Mouse (Mus musculus) kidney, adult 18-20 months (tissue): ENCODE results near the gene 4930535I16Rik.
"Not testable (repeated sequence)": the region's sequence is repeated elsewhere in the genome, so short reads cannot be mapped to it uniquely, and the experiment has no call there.

ENCODE experiments used
- DNase-seq: peaks from one replicate; pipeline ENCODE4 v3.0.0; 2021

Gene 4930535I16Rik

DNA sequence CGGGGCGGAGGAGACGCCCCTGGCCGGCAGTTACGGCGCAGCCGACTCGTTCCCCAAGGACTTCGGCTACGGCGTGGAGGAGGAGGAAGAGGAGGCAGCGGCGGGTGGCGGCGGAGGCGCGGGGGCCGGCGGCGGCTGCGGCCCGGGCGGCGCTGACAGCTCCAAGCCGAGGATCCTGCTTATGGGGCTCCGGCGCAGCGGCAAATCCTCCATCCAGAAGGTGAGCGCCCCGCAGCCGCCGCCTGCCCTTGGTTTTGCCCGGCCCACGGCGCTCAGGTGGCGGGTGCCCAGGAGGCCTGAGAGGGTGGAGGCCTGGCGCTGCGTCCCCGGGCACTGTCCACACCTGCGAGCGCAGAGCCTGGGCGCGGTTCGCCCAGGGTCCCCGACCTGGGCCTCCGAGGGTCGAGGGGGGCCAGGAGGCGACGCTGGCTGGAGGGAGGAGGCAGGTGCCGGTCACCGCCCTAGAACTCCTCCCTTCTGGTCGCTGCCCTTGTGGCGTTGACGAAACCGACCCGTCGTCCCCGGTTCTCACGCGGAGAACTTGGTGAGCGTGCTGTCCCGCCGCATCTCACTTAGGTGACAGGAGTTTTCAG is at the start of gene 4930535I16Rik:
Gene 4930535I16Rik (minus strand): TSS at position 475 of the 593 bp plus-strand sequence.
- DNase-seq: no peak

DNA sequence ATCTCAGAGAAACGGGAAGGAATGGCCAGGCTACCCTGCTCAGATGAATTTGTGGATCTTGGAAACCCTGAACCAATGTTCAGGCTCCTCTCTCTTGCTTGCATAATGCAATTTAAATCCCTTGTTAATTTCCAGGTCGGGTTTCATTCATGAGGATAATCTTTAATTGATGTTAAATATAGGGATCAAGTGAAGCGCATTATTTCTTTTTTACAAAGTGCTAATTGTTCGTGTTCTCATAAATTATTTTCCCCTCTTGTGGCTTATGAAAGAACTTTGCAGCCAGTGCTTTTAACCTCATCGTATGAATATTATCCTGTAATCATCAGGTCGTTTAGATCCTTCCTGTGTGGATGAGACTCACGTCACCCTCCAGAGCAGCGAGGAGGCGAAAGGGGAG is 44.9 kb upstream of the 4930535I16Rik start:
- no peak for DNase-seq

DNA sequence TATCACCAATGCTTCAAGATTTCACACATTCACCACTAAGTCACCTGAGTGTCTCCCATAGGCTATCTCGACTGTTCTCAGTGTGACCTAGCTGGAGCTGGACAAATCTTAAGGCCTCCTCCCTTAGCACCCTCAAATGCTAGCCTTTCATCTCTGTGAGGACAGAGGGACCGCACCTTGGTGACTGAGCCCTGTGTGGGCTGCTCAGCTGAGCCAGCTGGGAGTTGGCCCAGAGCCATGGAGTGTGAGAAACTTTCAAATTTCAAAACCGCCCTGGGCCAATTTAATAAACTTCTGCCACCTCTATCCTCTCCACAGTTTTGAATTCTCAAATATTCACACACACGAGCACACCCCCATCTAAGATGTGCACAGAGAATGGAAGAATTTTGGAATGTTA is 43.1 kb upstream of the 4930535I16Rik start:
- DNase-seq: no peak

DNA sequence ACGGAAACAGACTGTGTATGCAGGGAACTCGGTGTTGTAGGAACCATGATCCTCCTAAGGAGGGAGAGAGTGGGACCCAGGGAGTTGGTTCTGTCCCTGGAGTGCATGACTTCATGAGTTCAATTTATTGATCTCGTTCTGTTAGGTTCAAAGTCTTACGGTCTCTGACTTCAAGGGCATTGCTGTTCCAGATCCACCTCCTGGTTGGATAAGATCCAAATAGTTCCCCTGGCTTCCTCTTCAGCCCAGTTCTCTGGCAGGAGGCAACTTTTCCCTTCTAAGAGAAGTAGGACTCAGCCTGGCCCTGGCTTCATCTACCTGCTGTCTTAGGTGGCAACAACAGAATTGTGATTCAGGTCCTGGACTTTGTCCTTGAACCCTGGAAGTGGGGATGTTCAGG is 40.1 kb upstream of the 4930535I16Rik start:
- no peak for DNase-seq

DNA sequence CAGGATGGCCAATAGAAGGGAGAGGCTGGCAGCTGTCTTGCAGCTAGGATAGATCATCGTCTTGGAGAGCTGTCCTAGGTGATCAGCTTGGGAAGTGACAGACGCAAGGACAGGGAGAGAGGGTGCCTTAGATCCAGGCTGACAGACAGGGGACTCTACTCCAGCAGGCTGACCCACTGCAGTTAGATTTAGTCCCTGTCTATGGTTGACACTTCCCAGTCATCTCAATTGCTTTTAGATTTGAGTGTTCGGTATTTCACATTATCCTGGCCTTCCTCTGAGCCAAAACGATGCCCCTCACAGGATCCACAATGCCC is 39.6 kb upstream of the 4930535I16Rik start:
- no peak for DNase-seq

DNA sequence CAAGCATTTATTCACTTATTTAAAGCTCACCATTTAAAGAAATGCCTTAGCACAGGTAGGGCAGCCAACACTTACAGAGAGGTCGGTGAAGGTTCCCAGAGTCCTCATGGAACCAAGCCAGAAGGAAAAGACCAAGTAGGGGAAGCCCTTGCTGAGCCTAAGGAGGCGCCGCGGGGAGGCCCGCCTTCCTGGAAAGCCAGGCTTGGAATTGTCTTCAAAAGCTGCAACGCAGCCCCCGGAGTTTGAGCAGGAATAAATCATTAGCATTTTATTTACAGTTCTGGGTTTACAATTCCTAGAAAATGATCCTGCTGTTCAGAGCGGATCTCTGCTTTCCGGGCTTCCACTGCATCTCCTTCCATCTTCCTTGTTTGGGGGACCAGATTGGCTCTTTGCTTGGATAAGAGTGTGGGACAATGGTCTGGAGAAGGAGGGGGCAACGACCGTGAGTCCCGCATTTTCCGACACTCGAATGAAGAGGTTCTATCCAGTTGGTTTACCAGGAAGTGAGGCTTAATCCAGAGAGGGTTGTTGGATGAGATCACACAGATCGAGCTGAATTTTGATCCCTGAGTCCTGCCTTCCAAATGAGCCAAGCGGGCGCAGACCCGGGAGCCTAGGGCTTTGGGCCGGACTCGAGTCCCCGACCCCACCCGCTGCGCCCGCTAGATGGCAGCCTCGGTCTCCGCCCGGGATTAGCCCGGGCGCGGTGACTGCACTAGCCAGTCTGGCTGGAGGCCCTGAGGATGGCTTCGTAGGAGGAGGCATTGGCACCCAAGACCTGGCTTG is 39.1 kb upstream of the 4930535I16Rik start:
- peak; percentile 76 for DNase-seq

DNA sequence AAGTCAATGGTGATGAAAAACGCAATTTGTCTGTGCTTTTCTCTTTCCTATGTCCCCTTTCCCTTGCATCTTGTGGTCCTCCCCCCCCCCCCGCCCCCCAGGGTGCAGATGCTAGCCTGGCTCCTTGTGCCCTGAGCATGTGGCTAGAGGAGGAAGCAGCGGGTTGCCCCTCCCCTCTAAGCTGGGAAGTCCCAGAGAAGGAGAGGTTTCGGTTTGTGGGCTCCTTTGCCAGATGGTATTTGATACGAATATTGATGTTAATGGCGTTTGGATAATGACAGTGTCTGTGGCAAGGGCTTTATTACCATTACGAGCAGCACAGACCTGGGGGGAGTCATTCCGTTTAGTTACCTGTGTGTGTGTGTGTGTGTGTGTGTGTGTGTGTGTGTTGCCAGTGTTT is 34.2 kb upstream of the 4930535I16Rik start:
- no peak for DNase-seq

DNA sequence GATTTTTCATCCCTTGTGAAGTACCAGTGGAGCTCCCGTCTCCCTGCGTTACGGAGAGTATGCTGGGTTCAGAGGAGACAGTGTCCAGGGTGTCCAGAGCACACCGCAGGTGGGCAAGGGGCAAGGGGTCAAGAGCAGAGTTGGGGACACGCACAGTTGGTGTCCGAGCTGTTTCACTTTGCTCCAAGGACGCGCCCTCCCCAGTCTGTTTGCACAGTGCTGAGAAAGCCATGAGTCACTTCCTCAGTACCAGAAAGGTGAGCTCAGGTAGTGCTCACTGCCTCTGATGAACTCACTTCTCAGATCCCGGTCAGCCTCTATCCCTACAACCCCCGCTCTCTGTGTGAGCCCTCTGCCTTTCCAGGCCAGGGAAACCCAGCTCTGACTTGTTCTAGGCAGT is 31.8 kb upstream of the 4930535I16Rik start:
- DNase-seq: no peak

DNA sequence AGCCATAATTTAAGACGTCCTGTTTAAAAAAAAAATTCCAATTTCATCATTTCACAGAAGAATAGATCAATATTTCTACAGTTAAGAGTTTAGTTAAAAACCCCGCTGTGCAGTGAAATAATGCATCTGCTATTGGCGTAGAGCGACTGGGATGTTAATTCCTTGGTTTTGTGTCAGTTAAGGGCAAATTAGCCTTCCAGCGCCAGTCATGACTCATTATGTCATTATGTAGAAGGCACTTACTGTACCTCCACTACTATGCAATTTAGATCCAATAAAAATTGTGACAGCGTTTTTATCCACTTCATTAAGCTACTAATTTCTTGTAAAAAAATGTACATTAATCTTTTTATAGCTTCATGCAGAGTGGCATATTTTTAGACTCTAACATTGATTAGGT is 31.1 kb upstream of the 4930535I16Rik start:
- DNase-seq: no peak

DNA sequence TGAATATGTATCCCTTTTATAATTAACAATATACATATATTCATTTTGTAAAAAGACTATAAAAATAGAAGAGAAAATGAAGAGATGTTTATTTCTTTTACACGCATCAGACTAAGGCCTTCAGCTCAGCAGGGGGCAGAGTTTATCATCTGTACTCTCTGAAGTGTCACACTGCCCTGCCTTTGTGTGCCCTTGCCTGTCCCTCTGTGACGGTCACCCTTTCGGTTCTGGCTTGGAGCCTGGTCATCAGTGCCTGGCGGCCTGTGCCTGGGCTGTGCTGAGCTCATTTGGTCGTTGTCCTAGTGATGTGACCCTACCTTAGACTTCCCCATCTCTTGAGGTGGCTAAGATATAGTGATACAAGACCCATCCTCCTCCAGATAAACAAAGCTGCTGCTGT is 29.3 kb upstream of the 4930535I16Rik start:
- no peak for DNase-seq

DNA sequence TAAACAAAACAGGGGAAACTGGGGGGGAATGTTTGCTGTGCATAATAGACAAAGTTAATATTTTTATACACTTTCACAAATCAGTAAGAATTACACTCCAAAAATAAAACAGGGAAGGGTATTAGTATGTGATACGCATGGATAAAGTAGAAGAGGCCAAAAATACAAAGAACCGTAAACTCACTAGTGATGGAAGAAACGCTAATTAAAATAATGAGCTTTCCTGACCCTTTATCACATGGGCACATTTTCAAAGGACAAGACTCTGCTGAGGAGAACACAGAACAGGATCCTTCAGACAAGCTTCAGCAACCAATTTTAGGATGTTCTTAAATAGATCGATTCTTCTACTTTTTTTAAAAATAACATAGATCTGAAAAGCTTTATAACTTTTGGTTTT is 28.9 kb upstream of the 4930535I16Rik start:
- no peak for DNase-seq

DNA sequence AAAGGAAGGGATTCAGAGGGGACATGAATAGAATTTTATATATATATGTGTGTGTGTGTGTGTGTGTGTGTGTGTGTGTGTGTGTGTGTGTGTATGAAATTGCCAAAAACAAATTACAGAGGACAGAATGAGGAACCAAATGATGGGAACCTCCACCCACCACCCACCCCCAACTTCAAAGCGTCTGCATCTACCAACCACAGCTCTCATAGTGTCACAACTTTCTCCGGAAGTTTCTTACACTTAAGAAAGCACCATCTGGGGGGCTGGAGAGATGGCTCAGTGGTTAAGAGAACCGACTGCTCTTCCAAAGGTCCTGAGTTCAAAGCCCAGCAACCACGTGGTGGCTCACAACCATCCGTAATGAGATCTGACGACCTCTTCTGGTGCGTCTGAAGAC is 23.1 kb upstream of the 4930535I16Rik start:
- not testable (repeated sequence) for DNase-seq

DNA sequence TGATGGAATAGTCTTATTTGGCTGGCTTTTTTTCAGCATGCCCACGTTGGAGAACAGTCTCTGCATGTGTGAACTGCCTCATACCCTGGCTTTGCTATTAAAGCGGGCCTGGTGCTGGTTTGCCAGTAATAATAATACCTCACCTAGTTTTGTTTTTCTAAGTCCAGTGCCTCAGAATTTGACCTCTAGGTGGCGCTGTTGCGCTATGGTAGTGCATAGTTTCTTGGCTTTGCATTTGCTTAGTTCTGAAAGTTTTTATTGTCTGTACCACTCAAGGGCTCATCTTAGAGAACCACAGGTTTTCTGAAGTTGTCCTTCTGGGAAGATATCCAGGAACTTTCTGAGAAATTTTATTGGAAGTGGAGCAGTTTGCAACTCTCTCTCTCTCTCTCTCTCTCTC is 22.0 kb upstream of the 4930535I16Rik start:
- DNase-seq: peak; percentile 74

DNA sequence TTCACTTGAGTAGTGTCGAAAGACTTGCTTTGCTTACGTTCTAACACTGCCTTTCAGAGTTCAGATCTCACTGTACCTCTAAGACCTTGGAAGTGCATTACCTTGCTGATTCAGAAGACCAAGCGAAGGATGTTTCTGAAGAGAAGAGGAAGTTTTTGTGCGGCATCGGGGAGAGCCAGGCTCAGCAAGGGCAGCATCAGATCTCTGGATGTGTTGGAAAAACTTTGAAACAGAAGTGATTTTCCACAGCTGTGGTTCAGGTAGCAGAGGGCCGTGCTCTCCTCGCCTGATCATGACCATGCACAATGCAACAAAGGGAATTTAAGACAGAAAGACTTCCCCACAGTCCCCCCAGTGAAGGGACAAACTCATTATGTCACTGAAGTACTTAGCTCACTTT is 18.2 kb upstream of the 4930535I16Rik start:
- DNase-seq: no peak

DNA sequence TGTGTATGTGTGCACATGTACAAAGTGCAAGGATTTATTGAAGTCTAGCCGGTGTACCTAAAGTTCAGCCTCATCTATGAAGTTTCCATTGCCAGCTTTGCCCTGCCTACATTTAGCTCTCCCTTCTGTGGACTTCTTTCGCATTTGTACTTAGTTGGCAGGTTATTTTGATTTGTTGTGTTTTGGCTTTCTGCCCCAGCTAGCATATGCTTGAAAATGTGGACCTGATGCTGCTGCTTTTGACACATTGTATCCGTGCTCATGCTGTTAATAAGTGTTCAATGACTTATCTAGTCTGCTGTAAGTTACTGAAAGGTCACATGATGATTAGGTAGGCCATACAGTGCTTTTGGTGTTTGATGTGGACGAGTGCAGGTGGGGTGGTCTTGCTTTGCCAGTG is 16.5 kb upstream of the 4930535I16Rik start:
- DNase-seq: no peak

DNA sequence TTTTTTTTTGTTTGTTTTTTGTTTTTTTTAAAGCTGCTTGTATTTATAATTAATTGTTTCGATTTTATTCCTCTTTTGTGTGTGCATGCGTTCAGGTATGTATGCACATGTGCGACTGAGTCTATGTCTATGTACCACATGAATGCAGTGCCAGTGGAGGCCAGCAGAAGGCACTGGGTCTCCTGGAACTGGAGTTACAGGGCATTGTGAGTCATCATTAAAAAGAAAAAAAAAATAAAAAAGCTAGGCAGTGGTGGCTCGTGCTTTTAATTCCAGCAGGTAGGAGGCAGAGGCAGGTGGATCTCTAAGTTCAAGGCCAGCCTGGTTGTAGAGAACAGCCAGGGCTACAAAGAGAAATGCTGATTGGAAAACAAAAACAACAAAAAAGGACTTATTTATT is 12.2 kb upstream of the 4930535I16Rik start:
- no peak for DNase-seq

DNA sequence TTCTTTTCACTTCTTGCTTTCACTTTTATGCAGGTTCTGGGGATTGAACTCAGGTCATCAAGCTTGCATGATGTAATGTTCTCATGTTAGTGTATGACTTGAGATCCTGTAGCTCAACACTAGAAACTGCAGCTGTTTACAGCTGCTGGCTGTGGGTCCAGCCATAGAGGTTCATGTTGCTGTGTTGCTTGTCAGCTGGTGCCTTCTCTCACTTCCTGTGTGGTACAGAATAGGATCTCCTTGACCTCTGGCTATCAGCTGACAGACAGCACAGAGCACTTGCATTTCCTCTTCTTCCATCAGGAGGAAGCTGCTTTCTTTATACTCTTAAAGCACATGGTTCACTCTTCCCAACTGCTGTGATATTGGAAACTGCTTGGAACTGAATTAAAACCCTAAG is 10.1 kb upstream of the 4930535I16Rik start:
- DNase-seq: no peak

DNA sequence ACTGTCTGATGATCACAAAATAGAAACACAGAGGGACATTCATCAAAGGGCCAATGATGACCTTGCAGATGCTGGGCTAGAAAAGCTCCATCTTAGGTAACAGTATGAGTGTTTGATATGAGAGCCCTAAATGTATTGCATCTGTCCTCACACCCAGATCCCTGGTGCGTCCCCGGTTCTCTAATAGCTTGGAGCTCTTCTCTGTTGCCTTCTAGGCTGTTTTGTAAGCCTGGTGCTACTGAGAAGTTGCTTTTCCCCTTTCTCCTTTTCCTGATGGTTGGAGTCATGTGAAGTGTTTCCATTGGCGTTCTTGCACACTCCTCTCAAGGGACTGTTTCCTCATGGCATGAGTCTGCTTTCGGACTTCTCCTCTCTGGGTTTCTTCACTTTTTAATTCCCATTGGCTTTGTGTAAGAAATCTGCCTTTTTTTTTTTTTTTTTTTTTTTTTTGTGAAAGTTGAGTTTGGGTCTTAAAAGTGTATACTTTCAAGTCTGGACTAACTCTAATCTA is 3.3 kb upstream of the 4930535I16Rik start:
- DNase-seq: no peak

DNA sequence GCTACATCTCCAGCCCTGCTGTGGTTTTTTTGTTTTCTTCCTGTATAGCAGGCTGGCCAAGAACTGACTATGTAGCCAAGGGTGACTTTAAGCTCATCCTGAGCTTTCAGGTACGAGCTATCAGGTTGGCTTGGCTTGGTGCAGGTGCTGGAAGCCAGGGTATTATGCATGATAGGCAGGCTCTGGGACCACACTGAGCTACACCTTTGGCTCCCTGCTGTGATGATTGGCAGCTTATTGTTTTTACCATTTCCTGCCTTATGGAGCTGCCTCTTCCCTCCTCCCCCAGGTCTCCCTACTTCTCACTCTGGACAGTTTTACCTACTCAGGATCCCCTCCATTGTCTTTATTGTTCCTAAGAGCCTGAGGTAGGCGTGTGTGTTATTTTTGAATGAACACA is 1.0 kb upstream of the 4930535I16Rik start:
- DNase-seq: no peak

DNA sequence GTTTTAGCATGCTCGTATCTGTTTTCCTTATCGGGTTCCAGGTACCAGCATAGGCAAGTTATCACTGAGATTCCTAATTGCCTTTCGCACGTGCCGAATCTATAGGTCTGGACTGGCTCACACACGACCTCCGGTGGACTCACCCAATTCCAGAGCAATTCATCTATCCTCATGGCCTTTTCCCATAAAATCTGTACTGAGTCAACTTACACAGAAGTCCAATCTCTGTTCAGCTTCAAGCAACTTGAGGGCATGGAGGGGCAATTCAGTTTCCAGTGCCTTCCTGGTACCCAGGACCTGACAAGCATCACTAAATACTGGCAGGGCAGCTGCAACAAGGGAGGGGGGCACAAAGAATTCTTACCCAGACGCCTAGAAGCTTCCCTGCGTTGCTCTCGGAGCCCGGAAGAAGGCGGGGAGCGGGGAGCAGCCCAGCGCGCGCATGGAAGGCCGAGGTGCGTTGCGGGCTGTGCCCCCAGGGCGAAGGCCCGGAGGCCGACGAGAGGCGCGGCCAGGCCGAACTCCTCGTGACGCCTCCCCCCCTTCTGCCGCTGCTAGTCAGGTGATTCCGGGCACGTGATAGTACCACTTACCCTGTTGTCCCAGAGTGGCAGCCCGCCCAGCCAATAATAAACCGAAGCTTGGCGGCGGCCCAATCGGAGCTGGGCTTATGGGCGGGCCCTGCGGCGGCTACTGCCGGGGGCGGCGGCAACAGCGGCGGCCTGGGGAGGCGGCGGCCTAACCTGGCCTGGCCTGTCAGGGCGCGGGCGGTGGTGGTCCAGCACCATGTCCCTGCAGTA is 874 bp downstream of the 4930535I16Rik start, which contains the start of gene Rragc:
Gene Rragc (plus strand): TSS at position 699 of the 800 bp plus-strand sequence.
- DNase-seq: peak; percentile 100

DNA sequence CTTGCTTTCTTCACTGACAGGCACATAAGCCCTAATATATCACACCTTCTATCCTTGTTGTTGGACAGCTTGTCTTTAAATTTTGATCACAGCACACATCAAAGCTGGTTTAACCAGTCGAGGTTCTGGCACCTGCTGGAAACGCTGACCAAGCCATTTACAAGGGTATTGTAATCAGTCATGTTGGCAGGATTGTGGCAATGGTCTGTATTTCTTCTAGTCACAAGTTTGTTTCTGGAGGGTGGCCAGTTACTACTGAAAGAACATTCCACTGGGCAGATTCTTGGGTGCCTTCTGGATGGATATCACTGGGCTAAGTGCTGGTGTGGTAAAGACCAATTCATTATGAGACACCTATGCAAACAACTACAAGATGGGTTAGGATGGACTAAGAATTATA is 5.4 kb downstream of the 4930535I16Rik start:
- DNase-seq: no peak

DNA sequence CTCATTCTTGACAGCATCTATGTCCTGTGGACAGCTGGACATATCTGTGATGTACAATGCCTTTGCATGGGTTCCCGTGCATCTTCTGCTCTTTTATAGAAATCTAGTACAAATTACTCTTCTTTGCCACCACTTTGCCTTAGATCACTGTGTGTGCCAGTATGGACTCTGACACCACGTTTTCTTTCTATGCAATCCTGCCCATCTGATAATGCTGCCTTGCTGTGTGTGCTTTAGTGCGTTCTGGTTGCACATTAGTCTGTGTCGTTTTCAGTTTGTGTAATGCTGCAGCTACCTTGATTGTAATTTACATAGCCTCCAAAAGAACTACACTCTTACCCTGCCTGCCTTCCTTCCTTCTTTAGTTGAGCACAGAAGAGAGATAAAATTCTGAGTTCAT is 6.3 kb downstream of the 4930535I16Rik start:
- DNase-seq: no peak

DNA sequence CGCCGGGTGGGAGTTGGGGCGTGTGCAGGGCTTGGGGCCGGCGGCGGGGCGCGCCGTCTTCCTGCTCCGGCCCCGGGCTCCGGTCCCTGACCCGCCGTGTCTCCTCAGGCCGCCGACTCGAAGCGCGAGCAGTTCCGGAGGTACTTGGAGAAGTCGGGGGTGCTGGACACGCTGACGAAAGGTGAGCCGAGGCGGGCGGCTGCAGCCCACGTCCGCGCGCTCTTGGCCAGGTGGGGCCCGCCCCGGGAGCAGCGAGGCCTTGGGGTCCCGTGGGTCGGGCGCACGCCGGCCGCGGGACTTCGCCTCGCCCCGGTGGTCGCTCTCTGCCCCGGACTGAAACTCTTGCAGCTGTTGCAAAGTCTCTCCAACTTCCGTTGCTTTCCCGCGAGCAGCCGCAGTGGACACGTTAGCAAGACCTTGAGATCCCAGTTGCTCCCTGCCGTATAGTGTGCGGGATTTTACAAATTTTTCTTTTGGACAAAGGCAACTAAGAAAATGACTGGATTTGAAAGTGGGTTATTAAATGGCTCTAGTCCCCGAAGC is 12.6 kb downstream of the 4930535I16Rik start:
- DNase-seq: no peak
